Mouse (Mus musculus) CH12.LX (cell line): ENCODE data around the gene Sumo3. TPM values are rescaled to one million over a fixed set of nuclear protein-coding genes. Genes with fewer than 3 reads are reported as not detected.

Experiments used
- DNase-seq: peaks from one replicate; pipeline ENCODE4 v3.0.0-alpha.2; 2013; ENCODE audit errors: extremely low read depth
- H3K27ac ChIP-seq: 2 replicates; pipeline ENCODE4 v1.5.1; 2012; ENCODE audit warnings: low read depth, mild to moderate bottlenecking, control low read depth, moderate library complexity; ENCODE audit not compliant: insufficient read depth
- H3K27me3 ChIP-seq: replicated peaks from 2 replicates; pipeline ENCODE3; 2012; ENCODE audit warnings: inconsistent platforms
- H3K36me3 ChIP-seq, 2 experiments: replicated peaks in 1 of 2; 2 replicates each; pipeline versions ENCODE3 to v1.6.1; 2012; ENCODE audit warnings: inconsistent platforms in 1 of 2, low read length in 1 of 2, mild to moderate bottlenecking in 1 of 2, mixed read lengths in 1 of 2, moderate library complexity in 1 of 2; ENCODE audit not compliant: control insufficient read depth in 1 of 2, insufficient read depth in 1 of 2
- H3K4me1 ChIP-seq, 2 experiments: 2 replicates each; pipeline ENCODE4 v1.6.1; 2012; ENCODE audit warnings: inconsistent platforms in 1 of 2, moderate library complexity in 1 of 2; ENCODE audit not compliant: insufficient read depth in 2 of 2, control insufficient read depth in 1 of 2
- H3K4me2 ChIP-seq: 2 replicates; pipeline ENCODE4 v1.6.1; 2012; ENCODE audit warnings: low read depth, mild to moderate bottlenecking, control low read depth; ENCODE audit not compliant: poor library complexity, insufficient read depth, severe bottlenecking
- H3K4me3 ChIP-seq, 3 experiments: fragments of 150-350 bp in 1 of 3; sonication (generic) in 1 of 3; replicated peaks in 1 of 3; 2 replicates each; pipeline versions ENCODE3 to v1.5.1; 2011 to 2012; ENCODE audit warnings: low read depth in 2 of 3, low read length in 2 of 3, mild to moderate bottlenecking in 2 of 3, moderate library complexity in 2 of 3, control low read depth in 1 of 3, improper control_type of control experiment in 1 of 3, inconsistent platforms in 1 of 3, mixed read lengths in 1 of 3; ENCODE audit not compliant: poor library complexity in 1 of 3
- H3K79me2 ChIP-seq: replicated peaks from 2 replicates; pipeline ENCODE4 v1.6.1; 2012; ENCODE audit warnings: mild to moderate bottlenecking, moderate library complexity; ENCODE audit not compliant: control insufficient read depth, poor library complexity, insufficient read depth, severe bottlenecking; ENCODE audit errors: extremely low read depth
- H3K9ac ChIP-seq: 2 replicates; pipeline ENCODE4 v1.6.1; 2012; ENCODE audit warnings: low read depth, mild to moderate bottlenecking, control low read depth, moderate library complexity; ENCODE audit not compliant: insufficient read depth
- H3K9me3 ChIP-seq: replicated peaks from 2 replicates; pipeline ENCODE3; 2012; ENCODE audit warnings: low read length, inconsistent platforms, mixed read lengths
- BHLHE40 ChIP-seq: IDR thresholded peaks from 2 replicates; pipeline ENCODE4 v1.6.1; 2011; ENCODE audit warnings: mild to moderate bottlenecking, low read depth, low read length, improper control_type of control experiment
- CTCF ChIP-seq, 2 experiments: IDR thresholded peaks in 1 of 2; conservative IDR thresholded peaks in 1 of 2; 2 replicates each; pipeline ENCODE4 v1.5.1; 2011 to 2012; ENCODE audit warnings: low read depth in 2 of 2, low read length in 2 of 2, improper control_type of control experiment in 1 of 2, inconsistent platforms in 1 of 2, mild to moderate bottlenecking in 1 of 2, moderate library complexity in 1 of 2
- ETS1 ChIP-seq: conservative IDR thresholded peaks from 2 replicates; pipeline ENCODE4 v1.6.1; 2012; ENCODE audit warnings: low read depth, mild to moderate bottlenecking, inconsistent platforms, low read length, improper control_type of control experiment, moderate library complexity
- GABPA ChIP-seq: IDR thresholded peaks from 2 replicates; pipeline ENCODE4 v1.6.1; 2012; ENCODE audit warnings: low read depth, low read length, improper control_type of control experiment, inconsistent platforms; ENCODE audit not compliant: insufficient replicate concordance
- JUN ChIP-seq: IDR thresholded peaks from 2 replicates; pipeline ENCODE4 v1.6.1; 2011; ENCODE audit warnings: low read depth, mild to moderate bottlenecking, low read length, improper control_type of control experiment, moderate library complexity; ENCODE audit not compliant: insufficient read depth
- MAFK ChIP-seq: IDR thresholded peaks from 2 replicates; pipeline ENCODE4 v1.6.1; 2011; ENCODE audit warnings: low read length, improper control_type of control experiment; ENCODE audit not compliant: insufficient replicate concordance
- SMC3 ChIP-seq: IDR thresholded peaks from 2 replicates; pipeline ENCODE4 v1.6.1; 2011; ENCODE audit warnings: low read depth, low read length, improper control_type of control experiment
- USF1 ChIP-seq: IDR thresholded peaks from 2 replicates; pipeline ENCODE4 v1.6.1; 2014; ENCODE audit warnings: low read depth, mild to moderate bottlenecking, inconsistent platforms, low read length, improper control_type of control experiment
- USF2 ChIP-seq: conservative IDR thresholded peaks from 2 replicates; pipeline ENCODE4 v1.6.1; 2011; ENCODE audit warnings: low read depth, low read length, improper control_type of control experiment
- dilution Hi-C: fragments of 300-500 bp; cut with MboI; formaldehyde crosslinking; loops from 2 replicates; pipeline ENCODE4 v1.14.3; 2020; ENCODE audit warnings: low sequenced_read_pairs; ENCODE audit not compliant: extremely low pct_unique_long_range_greater_than_20kb, extremely low pct_ligation_motif_present
- in situ Hi-C: fragments of 300-500 bp; cut with MboI; formaldehyde crosslinking; loops from 3 replicates; pipeline ENCODE4 v1.14.3; 2019; ENCODE audit warnings: low sequenced_read_pairs, low pct_ligation_motif_present, low pct_unique_long_range_greater_than_20kb, mixed read lengths
- polyA plus RNA-seq: library from polyadenylated mRNA; unstranded; fragments of >175 nt; gene quantifications from 2 replicates; pipeline ENCODE4 v1.2.1, GENCODE M21; 2012; ENCODE audit warnings: low read depth; ENCODE audit not compliant: insufficient read length
- total RNA-seq, 2 experiments: library from RNA; depleted of rRNA; stranded (reverse); fragments of 300-350 nt in 1 of 2; fragments of >200 nt in 1 of 2; gene quantifications; 2 replicates each; pipeline ENCODE4 v1.2.3; 2012 to 2014

The Sumo3 gene
- total and polyA plus RNA-seq, 3 experiments: 54.4 to 130 (median 81.2) TPM

- dilution Hi-C loops: no loop called here
- Histone ChIP-seq H3K27me3 (no peaks in the 10 kb centered on the region), H3K9ac (no peak overlapping the region), H3K9me3 (no peaks in the 10 kb centered on the region), H3K79me2 (peaks cover 65% of the 10 kb centered on the region), H3K36me3 (peaks cover 37 to 76% of the 10 kb centered on the region in 2 experiments), H3K4me3 (no peak overlapping the region), H3K4me1 (peaks cover 12 to 84% of the 10 kb centered on the region in 2 experiments), H3K4me2 (no peak overlapping the region), H3K27ac (no peak overlapping the region)
- no peak for TF ChIP-seq ETS1
- peak; percentile 75 for TF ChIP-seq MAFK
- no peak for DNase-seq
- in situ Hi-C loops: loop anchor here (10.0 to 25.0 kb wide), 2 partner anchors 114 to 258 kb away; partner anchors contain the start of gene Fam207a
These were observed 23.3 kb downstream of the Sumo3 start for GRCm38 (mm10) chr10:77629163-77629562.

- no peak for DNase-seq
- H3K9ac ChIP-seq: no peak overlapping the region
- H3K4me3 ChIP-seq: no peak overlapping the region
- H3K4me1 ChIP-seq: peaks cover 10 to 84% of the 10 kb centered on the region in 2 experiments
- no peaks in the 10 kb centered on the region for H3K27me3 ChIP-seq
- dilution Hi-C loops: no loop called here
- H3K9me3 ChIP-seq: no peaks in the 10 kb centered on the region
- peaks cover 37 to 73% of the 10 kb centered on the region in 2 experiments for H3K36me3 ChIP-seq
- TF ChIP-seq SMC3 (peak; percentile 20; the same call in 1 of the 2 replicates), CTCF (conservative IDR thresholded peaks at IDR 0.05 in 1 of 2, IDR thresholded peaks at IDR 0.05 in 1 of 2; ENCODE audit: low read depth in 2 of 2, low read length in 2 of 2) (peak in 1 of 2 experiments; percentile 42; a peak in 2 of 4 replicates), USF2 (no peak)
- H3K4me2 ChIP-seq: no peak overlapping the region
- in situ Hi-C loops: loop anchor here (10.0 to 25.0 kb wide), 2 partner anchors 115 to 257 kb away; partner anchors contain the start of gene Fam207a
- H3K27ac ChIP-seq: no peak overlapping the region
- peaks cover 60% of the 10 kb centered on the region for H3K79me2 ChIP-seq
These were observed 24.1 kb downstream of the Sumo3 start for GRCm38 (mm10) chr10:77629970-77630369.

GRCm38 (mm10) chr10:77634016-77634415 is 28.1 kb downstream of the Sumo3 start:
- peak; percentile 52 for DNase-seq
- dilution Hi-C loops (no loop called here), in situ Hi-C loops (loop anchor here (25.0 kb wide), 1 partner anchor 253 kb away; no protein-coding TSS in a partner anchor)
- H3K27ac ChIP-seq: peak overlapping the region; percentile 71
- peak overlapping the region; percentile 34; the same call in 1 of the 2 replicates for H3K4me2 ChIP-seq
- peaks cover 8 to 59% of the 10 kb centered on the region in 2 experiments for H3K4me1 ChIP-seq
- H3K79me2 ChIP-seq: peaks cover 38% of the 10 kb centered on the region
- peaks cover 54 to 86% of the 10 kb centered on the region in 2 experiments for H3K36me3 ChIP-seq
- H3K27me3 ChIP-seq: no peaks in the 10 kb centered on the region
- H3K9me3 ChIP-seq: no peaks in the 10 kb centered on the region
- no peak overlapping the region for H3K9ac ChIP-seq
- peak overlapping the region in 1 of 3 experiments; percentile 47 for H3K4me3 ChIP-seq
- TF ChIP-seq ETS1 (peak; percentile 68), JUN (no peak), GABPA (no peak), BHLHE40 (peak; percentile 82), USF2 (peak; percentile 78), USF1 (peak; percentile 74)
- TF ChIP-seq, all 38 proteins: peak for 4
